13 mouse cellular contexts compared by ENCODE assay signal in the genomic region with DNA sequence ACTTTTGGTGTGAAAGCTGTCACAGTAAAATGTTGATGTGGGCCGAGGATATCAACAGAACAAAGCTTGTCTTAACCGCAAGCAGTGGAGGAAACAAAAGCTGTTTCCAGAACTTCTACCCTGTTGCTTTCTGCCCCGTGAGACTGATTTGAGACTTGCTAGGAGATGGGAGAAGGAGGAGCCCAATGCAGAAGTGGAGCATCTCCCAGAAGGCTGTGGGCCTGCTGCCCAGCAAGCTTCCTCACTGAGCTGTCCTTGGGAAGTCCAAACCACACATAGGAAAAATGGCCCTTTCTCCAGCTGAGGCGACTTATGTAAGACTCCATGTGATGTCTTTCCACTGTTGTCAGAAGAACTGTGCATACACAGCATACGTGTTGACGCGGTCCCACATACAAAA.
DNase-seq lines count a peak whose midpoint lies in the region; ATAC-seq lines count a peak whose summit lies in the region.
"Had no signal": no experiment of that assay in that cellular context is flagged by ENCODE, and none has a peak within 500 bp of the region (broad histone marks: within the 10 kb centered on the region; RNA-seq: fewer than 3 reads in every experiment).

No protein-coding gene starts in this region.

- H3K4me1 ChIP-seq in brown adipose tissue, adult 24 weeks (ENCODE audit: control insufficient read depth, insufficient read depth, insufficient read length, low read length), result peaks cover 7% of the 10 kb centered on the region
- H3K4me1 ChIP-seq in forebrain, embryonic 15.5 days, result peaks cover 43% of the 10 kb centered on the region

- no peak overlapping the region for H3K9ac ChIP-seq in forebrain, embryonic 15.5 days (replicated peaks)
- H3K9ac ChIP-seq: embryonic facial prominence, embryonic 12.5 days; neural tube, embryonic 15.5 days had no signal

- H3K27ac ChIP-seq in brown adipose tissue, adult 24 weeks (replicated peaks; ENCODE audit: low read depth, low read length), result peak overlapping the region; percentile 39; the same call in 1 of the 2 replicates
- H3K27ac ChIP-seq in forebrain, embryonic 15.5 days (replicated peaks), result no peak overlapping the region
- H3K27ac ChIP-seq: embryonic facial prominence, embryonic 12.5 days had no signal

- H3K9me3 ChIP-seq in forebrain, embryonic 15.5 days, result no peaks in the 10 kb centered on the region
- H3K9me3 ChIP-seq: embryonic facial prominence, embryonic 12.5 days; neural tube, embryonic 15.5 days had no signal

- peak; percentile 55 for DNase-seq in kidney, postnatal 10 days
- DNase-seq in kidney, adult 11 months, result no peak
- peak; percentile 30 for DNase-seq in T-cell, adult 2 months (ENCODE audit: low spot score)
- peak; percentile 55 for DNase-seq in heart, postnatal 4 days
- no peak for DNase-seq in embryo, embryonic 10.5 days (ENCODE audit: low spot score)
- DNase-seq: lung, adult 18-20 months; midbrain, embryonic 14.5 days had no signal

- WGBS in forebrain, embryonic 15.5 days, result 74% methylated on average over 7 of the region's 7 CpGs

- H3K4me2 ChIP-seq in forebrain, embryonic 15.5 days (replicated peaks), result no peak overlapping the region
- H3K4me2 ChIP-seq: embryonic facial prominence, embryonic 12.5 days; neural tube, embryonic 15.5 days had no signal

- H3K36me3 ChIP-seq in forebrain, embryonic 15.5 days, result no peaks in the 10 kb centered on the region
- H3K36me3 ChIP-seq: embryonic facial prominence, embryonic 12.5 days; neural tube, embryonic 15.5 days had no signal

- no peaks in the 10 kb centered on the region for H3K27me3 ChIP-seq in forebrain, embryonic 15.5 days
- H3K27me3 ChIP-seq: embryonic facial prominence, embryonic 12.5 days; neural tube, embryonic 15.5 days had no signal

- ATAC-seq in forebrain, embryonic 15.5 days (replicated peaks), result no peak
- no peak for ATAC-seq in megakaryocyte-erythroid progenitor cell, adult 5-6 weeks (replicated peaks; ENCODE audit: low FRiP score, low TSS enrichment, poor library complexity, severe bottlenecking)
- ATAC-seq: forebrain, embryonic 14.5 days had no signal

- no peak overlapping the region for H3K4me3 ChIP-seq in brown adipose tissue, adult 24 weeks (ENCODE audit: insufficient read depth, low read depth, low read length)
- no peak overlapping the region for H3K4me3 ChIP-seq in forebrain, embryonic 15.5 days
- H3K4me3 ChIP-seq: embryonic facial prominence, embryonic 12.5 days; neural tube, embryonic 15.5 days had no signal

Comparison
In these comparisons a context has a peak if more than half of its experiments do, and no peak if none do; other contexts are left out.
1. DNase-seq: peak in kidney, postnatal 10 days (single experiment), T-cell, adult 2 months (single experiment) and heart, postnatal 4 days (single experiment); none in kidney, adult 11 months (single experiment) and embryo, embryonic 10.5 days (single experiment).